Mouse (Mus musculus): ENCODE measurements around the gene Prrxl1. TPM values are rescaled to one million over a fixed set of nuclear protein-coding genes. Genes with fewer than 3 reads are reported as not detected.

The Prrxl1 gene
- polyA plus RNA-seq (2016; fragmentation: Nextera tagmentation; extraction: Ambion mirVana) = 10.3 and 23.6 TPM in 2 replicates

GRCm38 (mm10) chr14:32599290-32600041 lies at the start of gene Prrxl1:
TSS of gene Prrxl1 (plus strand) at chr14:32599407.
- under 1% methylated on average over 53 of the region's 53 CpGs for WGBS
- peak within 1 kb of the TSS; percentile 55 for H3K4me3 ChIP-seq
- H3K27me3 ChIP-seq (ENCODE audit: insufficient read depth, poor library complexity, severe bottlenecking) = peaks cover 98% of the 10 kb centered on the region
- H3K36me3 ChIP-seq = no peaks in the 10 kb centered on the region
- H3K9me3 ChIP-seq = no peaks in the 10 kb centered on the region
- peak within 1 kb of the TSS; percentile 56 for H3K27ac ChIP-seq
- DNase-seq (ENCODE audit: low spot score) = peak; percentile 63
- peaks cover 37% of the 10 kb centered on the region for H3K4me1 ChIP-seq (replicated peaks)

- H3K9me3 ChIP-seq = no peaks in the 10 kb centered on the region
- H3K27ac ChIP-seq = no peak overlapping the region
- no peak overlapping the region for H3K4me3 ChIP-seq
- peaks cover 60% of the 10 kb centered on the region for H3K36me3 ChIP-seq
- H3K4me1 ChIP-seq (replicated peaks) = no peaks in the 10 kb centered on the region
- no peaks in the 10 kb centered on the region for H3K27me3 ChIP-seq (ENCODE audit: insufficient read depth, poor library complexity, severe bottlenecking)
- WGBS = 78% methylated on average over 5 of the region's 5 CpGs
- DNase-seq (ENCODE audit: low spot score) = no peak
Observed at GRCm38 (mm10) chr14:32551854-32552253, 47.4 kb upstream of the Prrxl1 start.

GRCm38 (mm10) chr14:32553198-32553903 lies 45.9 kb upstream of the Prrxl1 start:
- Histone ChIP-seq H3K36me3 (peaks cover 62% of the 10 kb centered on the region), H3K9me3 (no peaks in the 10 kb centered on the region), H3K4me1 (replicated peaks) (no peaks in the 10 kb centered on the region), H3K4me3 (no peak overlapping the region), H3K27me3 (ENCODE audit: insufficient read depth, poor library complexity, severe bottlenecking) (no peaks in the 10 kb centered on the region), H3K27ac (no peak overlapping the region)
- 92% methylated on average over 10 of the region's 10 CpGs for WGBS
- DNase-seq (ENCODE audit: low spot score) = no peak

- H3K9me3 ChIP-seq = no peaks in the 10 kb centered on the region
- no peaks in the 10 kb centered on the region for H3K4me1 ChIP-seq (replicated peaks)
- no peak for DNase-seq (ENCODE audit: low spot score)
- peaks cover 72% of the 10 kb centered on the region for H3K36me3 ChIP-seq
- no peak overlapping the region for H3K27ac ChIP-seq
- WGBS = 80% methylated on average over 8 of the region's 8 CpGs
- no peak overlapping the region for H3K4me3 ChIP-seq
- no peaks in the 10 kb centered on the region for H3K27me3 ChIP-seq (ENCODE audit: insufficient read depth, poor library complexity, severe bottlenecking)
Observed at GRCm38 (mm10) chr14:32554860-32555526, 44.2 kb upstream of the Prrxl1 start.

GRCm38 (mm10) chr14:32561428-32561827 lies 37.8 kb upstream of the Prrxl1 start:
- no peak overlapping the region for H3K27ac ChIP-seq
- H3K27me3 ChIP-seq (ENCODE audit: insufficient read depth, poor library complexity, severe bottlenecking) = no peaks in the 10 kb centered on the region
- H3K9me3 ChIP-seq = no peaks in the 10 kb centered on the region
- no peaks in the 10 kb centered on the region for H3K4me1 ChIP-seq (replicated peaks)
- H3K4me3 ChIP-seq = no peak overlapping the region
- no peak for DNase-seq (ENCODE audit: low spot score)
- peaks cover 91% of the 10 kb centered on the region for H3K36me3 ChIP-seq
- 96% methylated on average over 3 of the region's 3 CpGs for WGBS

GRCm38 (mm10) chr14:32563661-32564060 lies 35.5 kb upstream of the Prrxl1 start:
- 86% methylated on average over 6 of the region's 6 CpGs for WGBS
- H3K27ac ChIP-seq = no peak overlapping the region
- no peaks in the 10 kb centered on the region for H3K9me3 ChIP-seq
- no peak for DNase-seq (ENCODE audit: low spot score)
- H3K27me3 ChIP-seq (ENCODE audit: insufficient read depth, poor library complexity, severe bottlenecking) = no peaks in the 10 kb centered on the region
- peaks cover 92% of the 10 kb centered on the region for H3K36me3 ChIP-seq
- no peaks in the 10 kb centered on the region for H3K4me1 ChIP-seq (replicated peaks)
- no peak overlapping the region for H3K4me3 ChIP-seq

GRCm38 (mm10) chr14:32572519-32572918 lies 26.7 kb upstream of the Prrxl1 start:
- no peak overlapping the region for H3K27ac ChIP-seq
- no peak overlapping the region for H3K4me3 ChIP-seq
- H3K27me3 ChIP-seq (ENCODE audit: insufficient read depth, poor library complexity, severe bottlenecking) = no peaks in the 10 kb centered on the region
- no peak for DNase-seq (ENCODE audit: low spot score)
- peaks cover 90% of the 10 kb centered on the region for H3K36me3 ChIP-seq
- WGBS = 59% methylated on average over 8 of the region's 8 CpGs
- no peaks in the 10 kb centered on the region for H3K4me1 ChIP-seq (replicated peaks)
- no peaks in the 10 kb centered on the region for H3K9me3 ChIP-seq

GRCm38 (mm10) chr14:32578420-32578819 lies 20.8 kb upstream of the Prrxl1 start:
- H3K36me3 ChIP-seq = peaks cover 52% of the 10 kb centered on the region
- 98% methylated on average over 2 of the region's 2 CpGs for WGBS
- H3K4me1 ChIP-seq (replicated peaks) = no peaks in the 10 kb centered on the region
- H3K27me3 ChIP-seq (ENCODE audit: insufficient read depth, poor library complexity, severe bottlenecking) = no peaks in the 10 kb centered on the region
- DNase-seq (ENCODE audit: low spot score) = no peak
- H3K9me3 ChIP-seq = no peaks in the 10 kb centered on the region
- no peak overlapping the region for H3K27ac ChIP-seq
- H3K4me3 ChIP-seq = no peak overlapping the region

- Histone ChIP-seq H3K27ac (no peak overlapping the region), H3K36me3 (peaks cover 3% of the 10 kb centered on the region; the same call in 1 of the 2 replicates), H3K27me3 (ENCODE audit: insufficient read depth, poor library complexity, severe bottlenecking) (no peaks in the 10 kb centered on the region; the same call in 1 of the 2 replicates), H3K4me3 (no peak overlapping the region), H3K9me3 (no peaks in the 10 kb centered on the region), H3K4me1 (replicated peaks) (peaks cover 7% of the 10 kb centered on the region; the same call in 1 of the 2 replicates)
- DNase-seq (ENCODE audit: low spot score) = no peak
- WGBS = 91% methylated on average over 9 of the region's 9 CpGs
Observed at GRCm38 (mm10) chr14:32583696-32584095, 15.5 kb upstream of the Prrxl1 start.

- Histone ChIP-seq H3K27me3 (ENCODE audit: insufficient read depth, poor library complexity, severe bottlenecking) (peaks cover 4% of the 10 kb centered on the region), H3K27ac (no peak overlapping the region), H3K4me3 (no peak overlapping the region), H3K4me1 (replicated peaks) (peaks cover 7% of the 10 kb centered on the region; the same call in 1 of the 2 replicates), H3K9me3 (no peaks in the 10 kb centered on the region), H3K36me3 (no peaks in the 10 kb centered on the region)
- peak; percentile 79 for DNase-seq (ENCODE audit: low spot score)
- WGBS = 14% methylated on average over 10 of the region's 10 CpGs
Observed at GRCm38 (mm10) chr14:32587013-32587784, 12.0 kb upstream of the Prrxl1 start.

- peaks cover 34% of the 10 kb centered on the region for H3K27me3 ChIP-seq (ENCODE audit: insufficient read depth, poor library complexity, severe bottlenecking)
- 70% methylated on average over 3 of the region's 3 CpGs for WGBS
Observed at GRCm38 (mm10) chr14:32590377-32590776, 8.8 kb upstream of the Prrxl1 start.

More at GRCm38 (mm10) chr14:32590377-32590776, 8.8 kb upstream of the Prrxl1 start:
- DNase-seq (ENCODE audit: low spot score) = no peak
- H3K36me3 ChIP-seq = no peaks in the 10 kb centered on the region
- H3K4me3 ChIP-seq = no peak overlapping the region
- peaks cover 7% of the 10 kb centered on the region; the same call in 1 of the 2 replicates for H3K4me1 ChIP-seq (replicated peaks)
- no peaks in the 10 kb centered on the region for H3K9me3 ChIP-seq
- H3K27ac ChIP-seq = no peak overlapping the region

All from hindbrain, embryonic 10.5 days (tissue).